Mouse (Mus musculus) heart, postnatal 0 days (tissue): ENCODE data around the gene Hist2h2aa2.

ENCODE experiments used
- CTCF ChIP-seq: IDR thresholded peaks from 2 replicates; pipeline ENCODE4 v1.5.1; 2016; ENCODE audit warnings: antibody characterized with exemption, control low read depth, low read depth
- EP300 ChIP-seq: IDR thresholded peaks from 2 replicates; pipeline ENCODE4 v1.6.1; 2016; ENCODE audit warnings: antibody characterized with exemption, low read depth

GRCm38 (mm10) chr3:96235836-96236235 lies 4.2 kb downstream of the Hist2h2aa2 start:
- TF ChIP-seq CTCF (no peak), EP300 (no peak)
